Mouse (Mus musculus) kidney, embryonic 16.5 days (tissue): ENCODE measurements around the gene Knop1. TPM values are rescaled to one million over a fixed set of nuclear protein-coding genes. Genes with fewer than 3 reads are reported as not detected.

Source experiments
- ATAC-seq: fragments of 200-750 bp; cut with Nextera tagmentation; 2 replicates; pipeline ENCODE4 v1.8.0; 2017; ENCODE audit warnings: moderate TSS enrichment; ENCODE audit not compliant: low FRiP score, low TSS enrichment
- H3K27ac ChIP-seq: fragments of 300-500 bp; sonication (generic); 2 replicates; pipeline ENCODE4 v1.5.1; 2014; ENCODE audit warnings: low read length
- H3K27me3 ChIP-seq: fragments of 300-500 bp; sonication (generic); 2 replicates; pipeline ENCODE4 v1.6.1; 2014; ENCODE audit warnings: low read length, control low read depth, mixed read lengths; ENCODE audit not compliant: insufficient read depth
- H3K36me3 ChIP-seq: fragments of 300-500 bp; sonication (generic); 2 replicates; pipeline ENCODE4 v1.6.1; 2014; ENCODE audit warnings: low read length, control low read depth, mixed read lengths; ENCODE audit not compliant: insufficient read depth
- H3K4me1 ChIP-seq: fragments of 300-500 bp; sonication (generic); 2 replicates; pipeline ENCODE4 v1.6.1; 2014; ENCODE audit warnings: low read length, control low read depth, mixed read lengths; ENCODE audit not compliant: insufficient read depth
- H3K4me2 ChIP-seq: fragments of 300-500 bp; sonication (generic); replicated peaks from 2 replicates; pipeline ENCODE4 v1.6.1; 2014; ENCODE audit warnings: low read depth, low read length
- H3K4me3 ChIP-seq: fragments of 300-500 bp; sonication (generic); 2 replicates; pipeline ENCODE4 v1.5.1; 2014; ENCODE audit warnings: mild to moderate bottlenecking, low read length
- H3K9ac ChIP-seq: fragments of 300-500 bp; sonication (generic); replicated peaks from 2 replicates; pipeline ENCODE4 v1.6.1; 2014; ENCODE audit warnings: low read length
- H3K9me3 ChIP-seq: fragments of 300-500 bp; sonication (generic); 2 replicates; pipeline ENCODE4 v1.6.1; 2016; ENCODE audit warnings: low read length, control low read depth
- WGBS: fragments of 180-500 bp; shearing (Covaris S2); extraction: QIAGEN DNeasy Blood & Tissue Kit; methylation state at CpG from one replicate; pipeline ENCODE4 v1.1.7; 2014; 5-methylcytosine and 5-hydroxymethylcytosine counted together
- polyA plus RNA-seq: library from polyadenylated mRNA; unstranded; fragments of >200 nt; fragmentation: Nextera tagmentation; extraction: Ambion mirVana; gene quantifications from 2 replicates; pipeline ENCODE4 v1.2.1, GENCODE M21; 2015

The Knop1 gene
- polyA plus RNA-seq, 1 experiment from 2014 or later: 95.7 TPM

DNA sequence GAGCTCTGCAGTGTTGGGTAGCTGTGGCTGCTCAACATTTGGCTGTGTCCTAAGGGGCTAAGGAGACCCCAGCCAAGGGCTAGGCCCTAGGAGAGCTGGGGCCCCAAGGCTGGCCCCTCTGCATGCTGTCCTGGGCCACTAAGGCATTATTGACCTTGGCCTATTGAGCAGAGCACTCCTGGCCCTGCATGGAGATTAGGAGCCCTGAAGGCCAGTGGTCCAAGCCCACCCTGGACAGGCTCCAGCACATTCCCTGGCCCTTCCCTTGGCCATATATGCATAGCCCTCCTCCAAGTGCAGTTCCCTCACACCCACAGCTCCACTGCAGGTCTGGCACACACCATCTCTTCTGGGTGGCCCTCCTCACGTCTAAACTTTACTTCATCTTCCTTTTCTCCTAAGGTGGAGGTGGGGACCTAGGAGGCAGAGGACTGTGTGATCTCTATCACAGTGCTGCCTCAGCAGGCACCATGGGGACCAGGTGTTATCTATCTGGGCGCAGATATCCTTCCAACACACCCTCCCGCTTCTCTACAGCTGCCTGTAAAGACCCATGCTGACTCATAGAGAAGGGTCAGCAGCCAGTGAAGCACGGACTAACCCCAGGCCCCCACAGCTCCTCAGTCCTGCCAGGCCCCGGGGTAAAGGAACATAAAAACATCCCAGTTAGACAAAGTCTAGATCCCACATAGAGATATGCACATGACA, 6.4 kb downstream of the Knop1 start:
- Histone ChIP-seq H3K27ac (peak overlapping the region; percentile 81), H3K9me3 (no peaks in the 10 kb centered on the region), H3K27me3 (no peaks in the 10 kb centered on the region), H3K4me1 (peaks cover 14% of the 10 kb centered on the region), H3K9ac (no peak overlapping the region), H3K36me3 (peaks cover 74% of the 10 kb centered on the region), H3K4me3 (no peak overlapping the region), H3K4me2 (no peak overlapping the region)
- WGBS: 71% methylated on average over 5 of the region's 5 CpGs
- ATAC-seq: peak; percentile 36; the same call in 1 of the 2 replicates

DNA sequence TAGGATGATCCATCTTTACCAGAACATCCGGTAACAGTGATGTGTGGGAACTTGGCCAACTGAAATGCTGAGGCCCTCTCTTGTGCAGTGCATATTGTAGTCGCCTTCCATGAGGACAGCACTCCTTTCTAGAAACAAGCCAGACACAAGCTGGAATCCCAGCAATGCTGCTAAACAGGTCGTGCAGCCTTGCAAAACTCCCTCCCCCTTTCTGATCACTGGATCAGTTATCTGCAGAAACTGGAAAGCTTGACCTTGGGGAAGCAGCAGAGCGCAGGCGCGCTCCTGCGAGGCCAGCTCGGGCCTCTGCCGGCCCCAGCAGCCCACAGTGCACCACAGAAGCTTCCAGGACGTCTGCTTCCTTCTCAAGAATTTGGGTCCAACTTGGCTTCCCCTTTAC, 7.3 kb downstream of the Knop1 start:
- peaks cover 7% of the 10 kb centered on the region for H3K4me1 ChIP-seq
- no peak overlapping the region for H3K4me2 ChIP-seq
- WGBS: 73% methylated on average over 10 of the region's 10 CpGs
- H3K27ac ChIP-seq: peak overlapping the region; percentile 81
- no peaks in the 10 kb centered on the region for H3K27me3 ChIP-seq
- 0 out of 2 replicates have a peak, but pooled peaks have one; percentile 25 for ATAC-seq
- no peak overlapping the region for H3K4me3 ChIP-seq
- H3K9ac ChIP-seq: no peak overlapping the region
- H3K9me3 ChIP-seq: no peaks in the 10 kb centered on the region
- peaks cover 83% of the 10 kb centered on the region for H3K36me3 ChIP-seq

DNA sequence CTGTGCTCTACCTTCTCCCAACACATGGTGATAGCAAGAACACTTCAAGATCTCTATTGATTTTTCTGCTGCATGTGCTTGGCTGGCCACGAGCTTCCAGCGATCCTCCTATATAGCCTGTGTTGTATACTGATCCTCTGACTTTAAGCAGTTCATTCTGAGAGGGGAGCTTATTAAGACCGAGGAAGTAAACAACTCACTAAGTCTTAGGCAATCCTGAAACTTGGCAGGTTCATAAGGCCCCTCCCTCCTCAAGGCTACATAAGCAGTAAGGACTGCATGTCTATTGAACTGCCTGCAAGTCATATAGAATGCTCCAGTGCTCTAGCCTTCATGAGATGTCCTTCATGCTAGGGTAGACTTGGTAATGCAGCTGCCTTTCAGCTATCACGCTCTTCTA, 9.7 kb downstream of the Knop1 start:
- peaks cover 92% of the 10 kb centered on the region for H3K36me3 ChIP-seq
- 96% methylated on average over 4 of the region's 4 CpGs for WGBS
- H3K4me2 ChIP-seq: no peak overlapping the region
- H3K27me3 ChIP-seq: no peaks in the 10 kb centered on the region
- peaks cover 7% of the 10 kb centered on the region for H3K4me1 ChIP-seq
- H3K9ac ChIP-seq: no peak overlapping the region
- ATAC-seq: no peak
- H3K4me3 ChIP-seq: no peak overlapping the region
- no peak overlapping the region for H3K27ac ChIP-seq
- no peaks in the 10 kb centered on the region for H3K9me3 ChIP-seq

DNA sequence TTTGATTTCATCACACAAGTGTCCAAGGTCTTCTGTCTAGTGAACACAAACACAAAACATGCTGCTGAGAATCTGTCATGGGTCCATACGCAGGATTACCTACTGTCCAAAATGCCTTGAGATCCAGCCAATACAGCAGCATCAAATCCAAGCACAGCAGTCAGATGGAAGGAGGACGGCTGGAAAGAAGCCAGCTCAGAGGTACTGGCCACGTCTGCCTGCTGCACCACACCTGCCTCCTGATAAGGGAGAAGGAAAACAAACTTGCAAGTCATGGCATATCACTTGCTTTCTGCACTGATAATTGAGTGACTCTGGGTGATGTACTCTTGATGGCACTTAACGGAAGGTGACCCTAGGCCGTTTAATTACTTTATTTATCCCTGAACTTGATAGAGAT, 10.9 kb downstream of the Knop1 start:
- 85% methylated on average over 5 of the region's 5 CpGs for WGBS
- Histone ChIP-seq H3K9me3 (no peaks in the 10 kb centered on the region), H3K4me3 (no peak overlapping the region), H3K4me2 (no peak overlapping the region), H3K27ac (no peak overlapping the region), H3K36me3 (peaks cover 88% of the 10 kb centered on the region), H3K27me3 (no peaks in the 10 kb centered on the region), H3K9ac (no peak overlapping the region), H3K4me1 (peaks cover 7% of the 10 kb centered on the region)
- no peak for ATAC-seq

- no peaks in the 10 kb centered on the region for H3K27me3 ChIP-seq
- no peak overlapping the region for H3K4me2 ChIP-seq
- H3K4me1 ChIP-seq: no peaks in the 10 kb centered on the region
- no peak overlapping the region for H3K4me3 ChIP-seq
- no peak overlapping the region for H3K9ac ChIP-seq
- ATAC-seq: no peak
- peaks cover 76% of the 10 kb centered on the region for H3K36me3 ChIP-seq
- WGBS: 72% methylated on average over 4 of the region's 4 CpGs
- no peak overlapping the region for H3K27ac ChIP-seq
- no peaks in the 10 kb centered on the region for H3K9me3 ChIP-seq
Measured at GRCm38 (mm10) chr7:118842938-118843337, 13.1 kb downstream of the Knop1 start.

DNA sequence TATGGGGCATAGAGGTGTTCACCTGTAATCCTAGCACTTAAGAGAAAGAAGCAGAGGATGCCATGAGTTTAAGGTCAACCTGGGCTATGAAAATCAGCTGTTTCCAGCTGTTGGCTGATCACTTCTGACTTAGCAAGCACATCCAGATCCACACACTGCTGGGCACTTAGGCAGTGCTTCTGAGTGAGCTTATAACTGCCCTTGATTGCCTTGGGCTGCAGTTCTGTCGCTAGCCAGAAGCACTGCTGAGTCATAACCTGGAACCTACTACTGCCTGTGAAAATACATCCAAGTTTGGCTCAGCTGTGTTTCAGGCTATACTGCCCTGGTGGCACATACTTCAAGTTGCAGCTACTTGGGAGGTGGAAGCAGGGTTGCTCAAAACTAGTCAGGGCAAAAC, 14.3 kb downstream of the Knop1 start:
- 46% methylated on average over 1 of the region's 1 CpGs for WGBS
- Histone ChIP-seq H3K4me3 (no peak overlapping the region), H3K27ac (no peak overlapping the region), H3K4me1 (no peaks in the 10 kb centered on the region), H3K9ac (no peak overlapping the region), H3K4me2 (no peak overlapping the region), H3K9me3 (no peaks in the 10 kb centered on the region), H3K36me3 (peaks cover 78% of the 10 kb centered on the region), H3K27me3 (no peaks in the 10 kb centered on the region)
- ATAC-seq: no peak

GRCm38 (mm10) chr7:118841030-118841745, 14.9 kb downstream of the Knop1 start:
- Histone ChIP-seq H3K4me1 (no peaks in the 10 kb centered on the region), H3K4me3 (no peak overlapping the region), H3K4me2 (no peak overlapping the region), H3K9ac (no peak overlapping the region), H3K27me3 (no peaks in the 10 kb centered on the region), H3K36me3 (peaks cover 78% of the 10 kb centered on the region), H3K27ac (no peak overlapping the region), H3K9me3 (no peaks in the 10 kb centered on the region)
- ATAC-seq: no peak
- 79% methylated on average over 8 of the region's 8 CpGs for WGBS

DNA sequence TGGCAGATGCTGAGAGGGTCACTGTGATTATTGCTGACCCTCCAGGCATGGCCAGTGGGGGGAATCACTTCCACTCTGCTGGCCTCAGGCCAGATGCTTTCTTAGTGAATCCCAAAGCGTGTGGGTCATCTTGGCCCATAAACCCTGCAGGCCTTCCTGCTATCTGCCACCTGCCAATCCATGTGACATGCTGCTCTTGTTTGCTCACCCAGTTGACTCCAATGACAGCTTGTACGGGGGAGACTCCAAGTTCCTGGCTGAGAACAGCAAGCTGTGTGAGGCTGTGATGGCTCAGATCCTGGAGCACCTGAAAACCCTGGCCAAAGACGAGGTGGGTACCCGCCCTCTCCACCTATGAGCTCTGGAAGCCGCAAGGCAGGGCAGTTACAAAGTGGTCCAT, 18.2 kb downstream of the Knop1 start:
- Histone ChIP-seq H3K36me3 (peaks cover 60% of the 10 kb centered on the region), H3K27me3 (no peaks in the 10 kb centered on the region), H3K4me1 (no peaks in the 10 kb centered on the region), H3K4me2 (no peak overlapping the region), H3K4me3 (no peak overlapping the region), H3K9ac (no peak overlapping the region), H3K9me3 (no peaks in the 10 kb centered on the region), H3K27ac (no peak overlapping the region)
- 75% methylated on average over 5 of the region's 5 CpGs for WGBS
- no peak for ATAC-seq

GRCm38 (mm10) chr7:118827975-118828416, 28.1 kb downstream of the Knop1 start:
- no peak overlapping the region for H3K4me3 ChIP-seq
- ATAC-seq: no peak
- no peaks in the 10 kb centered on the region for H3K9me3 ChIP-seq
- no peak overlapping the region for H3K9ac ChIP-seq
- no peak overlapping the region for H3K4me2 ChIP-seq
- H3K4me1 ChIP-seq: 0 out of 2 replicates have a peak, but pooled peaks cover 4% of the 10 kb centered on the region
- H3K27me3 ChIP-seq: no peaks in the 10 kb centered on the region
- H3K36me3 ChIP-seq: peaks cover 13% of the 10 kb centered on the region
- no peak overlapping the region for H3K27ac ChIP-seq
- WGBS: 81% methylated on average over 5 of the region's 5 CpGs

DNA sequence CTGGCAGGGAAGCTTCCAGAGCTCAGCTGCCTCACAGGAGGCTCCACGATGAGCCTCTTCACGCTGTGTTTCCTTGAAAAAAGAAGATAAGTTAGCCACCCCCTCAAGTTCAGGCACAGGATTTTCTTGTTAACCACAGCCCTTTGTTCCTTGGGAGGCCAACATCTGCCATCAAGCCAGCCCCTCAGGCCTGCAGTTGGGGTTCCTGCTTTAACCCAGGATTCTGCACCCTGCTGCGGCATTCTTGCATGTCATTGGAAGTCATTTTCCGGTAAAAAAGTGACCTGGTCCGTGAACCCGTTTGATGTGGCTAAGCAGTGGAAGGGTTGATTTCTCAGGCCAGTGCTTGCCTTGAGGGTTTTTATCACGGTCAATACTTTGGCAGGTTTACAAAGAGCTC, 31.6 kb downstream of the Knop1 start:
- H3K4me3 ChIP-seq: no peak overlapping the region
- no peak overlapping the region for H3K4me2 ChIP-seq
- H3K4me1 ChIP-seq: 0 out of 2 replicates have a peak, but pooled peaks cover 4% of the 10 kb centered on the region
- peaks cover 9% of the 10 kb centered on the region for H3K36me3 ChIP-seq
- no peaks in the 10 kb centered on the region for H3K9me3 ChIP-seq
- H3K27me3 ChIP-seq: no peaks in the 10 kb centered on the region
- peak overlapping the region; percentile 36; the same call in 1 of the 2 replicates for H3K9ac ChIP-seq
- no peak for ATAC-seq
- WGBS: 53% methylated on average over 7 of the region's 7 CpGs
- H3K27ac ChIP-seq: peak overlapping the region; percentile 80
